Mouse (Mus musculus) spleen, adult 2 months (tissue): ENCODE measurements at regions not wholly inside any gene's neighbourhood (a gene's known extent, or its start where the extent isn't known, plus 50 kb on each side); places are given as distances from the start of the nearest gene placed in this dataset.
"Not testable (repeated sequence)": the region's sequence is repeated elsewhere in the genome, so short reads cannot be mapped to it uniquely, and the experiment has no call there.

ENCODE experiments used
- DNase-seq, 2 experiments: peaks; one replicate each; pipeline versions ENCODE4 v3.0.0 to v3.0.0-alpha.2; 2012 to 2021; ENCODE audit warnings: low spot score in 2 of 2, low read depth in 1 of 2
- H3K27ac ChIP-seq: fragments of 200-500 bp; 2 replicates; pipeline ENCODE4 v1.5.1; 2012; ENCODE audit warnings: low read length, inconsistent platforms; ENCODE audit not compliant: insufficient read depth
- H3K27me3 ChIP-seq: fragments of 200-500 bp; 2 replicates; pipeline ENCODE4 v1.6.1; 2012; ENCODE audit warnings: mild to moderate bottlenecking, moderate library complexity, low read length, inconsistent platforms; ENCODE audit not compliant: control insufficient read depth, insufficient read depth
- H3K36me3 ChIP-seq: fragments of 200-500 bp; 2 replicates; pipeline ENCODE4 v1.6.1; 2012; ENCODE audit warnings: mild to moderate bottlenecking, low read length, inconsistent platforms; ENCODE audit not compliant: control insufficient read depth, insufficient read depth
- H3K4me1 ChIP-seq: fragments of 200-500 bp; 2 replicates; pipeline ENCODE4 v1.6.1; 2011; ENCODE audit warnings: inconsistent platforms; ENCODE audit not compliant: control insufficient read depth, insufficient read depth, insufficient read length
- H3K4me3 ChIP-seq: fragments of 200-500 bp; 2 replicates; pipeline ENCODE4 v1.5.1; 2011; ENCODE audit warnings: mild to moderate bottlenecking, inconsistent platforms; ENCODE audit not compliant: insufficient read depth, insufficient read length; ENCODE audit errors: extremely low read depth
- CTCF ChIP-seq: fragments of 200-500 bp; IDR thresholded peaks from 2 replicates; pipeline ENCODE4 v1.5.1; 2011; ENCODE audit warnings: mild to moderate bottlenecking, inconsistent platforms; ENCODE audit not compliant: insufficient read depth, insufficient read length, insufficient replicate concordance; ENCODE audit errors: extremely low read depth
- POLR2A ChIP-seq: fragments of 200-500 bp; IDR thresholded peaks from 2 replicates; pipeline ENCODE4 v1.6.1; 2011; ENCODE audit warnings: low read depth, low read length, inconsistent platforms
- WGBS: fragments of 180-500 bp; shearing (Covaris S2); methylation state at CpG from one replicate; pipeline ENCODE4 v1.1.7; 2018; 5-methylcytosine and 5-hydroxymethylcytosine counted together

GRCm38 (mm10) chr1:136680173-136680572 is 55.5 kb downstream of the Zfp281 start:
- TF ChIP-seq POLR2A (no peak), CTCF (no peak)
- H3K4me1 ChIP-seq = peaks cover 10% of the 10 kb centered on the region
- WGBS = 96% methylated on average over 3 of the region's 3 CpGs
- H3K27ac ChIP-seq = no peak overlapping the region
- no peaks in the 10 kb centered on the region for H3K36me3 ChIP-seq
- H3K27me3 ChIP-seq = no peaks in the 10 kb centered on the region
- H3K4me3 ChIP-seq = no peak overlapping the region
- DNase-seq = no peak

- peaks cover 15% of the 10 kb centered on the region for H3K4me1 ChIP-seq
- not testable (repeated sequence) for H3K27me3 ChIP-seq, H3K27ac ChIP-seq, H3K4me3 ChIP-seq, DNase-seq, H3K36me3 ChIP-seq
- WGBS = 93% methylated on average over 10 of the region's 10 CpGs
Observed at GRCm38 (mm10) chr1:136682311-136682710, 57.6 kb downstream of the Zfp281 start.

- TF ChIP-seq POLR2A (no peak), CTCF (no peak)
- Histone ChIP-seq H3K36me3 (no peaks in the 10 kb centered on the region), H3K4me3 (no peak overlapping the region), H3K27ac (peak overlapping the region; percentile 62; the same call in 1 of the 2 replicates), H3K4me1 (peaks cover 15% of the 10 kb centered on the region), H3K27me3 (no peaks in the 10 kb centered on the region)
- WGBS = 47% methylated on average over 3 of the region's 3 CpGs
- DNase-seq = no peak
Observed at GRCm38 (mm10) chr1:136683061-136683531, 58.4 kb downstream of the Zfp281 start.

GRCm38 (mm10) chr1:136683561-136684131 is 58.9 kb downstream of the Zfp281 start:
- TF ChIP-seq CTCF = no peak
- TF ChIP-seq POLR2A = no peak
- WGBS = 25% methylated on average over 10 of the region's 10 CpGs
- DNase-seq = no peak
- Histone ChIP-seq H3K36me3 (no peaks in the 10 kb centered on the region), H3K27me3 (no peaks in the 10 kb centered on the region), H3K27ac (peak overlapping the region; percentile 62; the same call in 1 of the 2 replicates), H3K4me3 (peak overlapping the region; percentile 19), H3K4me1 (peaks cover 15% of the 10 kb centered on the region)

- Histone ChIP-seq H3K27me3 (no peaks in the 10 kb centered on the region), H3K36me3 (no peaks in the 10 kb centered on the region), H3K4me3 (no peak overlapping the region), H3K4me1 (peaks cover 15% of the 10 kb centered on the region), H3K27ac (no peak overlapping the region; the same call in 1 of the 2 replicates)
- DNase-seq = no peak
- TF ChIP-seq POLR2A = no peak
- no peak for TF ChIP-seq CTCF
- WGBS = 83% methylated on average over 5 of the region's 5 CpGs
Observed at GRCm38 (mm10) chr1:136684481-136684880, 59.8 kb downstream of the Zfp281 start.

GRCm38 (mm10) chr1:136685191-136686060 is 60.7 kb downstream of the Zfp281 start:
- H3K36me3 ChIP-seq = no peaks in the 10 kb centered on the region
- DNase-seq = peak; percentile 16 to 65
- H3K27me3 ChIP-seq = no peaks in the 10 kb centered on the region
- peak overlapping the region; percentile 46 for H3K4me3 ChIP-seq
- H3K27ac ChIP-seq = peak overlapping the region; percentile 71
- TF ChIP-seq CTCF (no peak), POLR2A (no peak)
- 5% methylated on average over 13 of the region's 13 CpGs for WGBS
- H3K4me1 ChIP-seq = peaks cover 15% of the 10 kb centered on the region

- Histone ChIP-seq H3K27ac (0 out of 2 replicates have a peak overlapping the region, but pooled peaks have one; percentile 39), H3K4me1 (peaks cover 15% of the 10 kb centered on the region), H3K27me3 (no peaks in the 10 kb centered on the region), H3K36me3 (no peaks in the 10 kb centered on the region), H3K4me3 (no peak overlapping the region)
- TF ChIP-seq POLR2A = no peak
- no peak for DNase-seq
Observed at GRCm38 (mm10) chr1:136686467-136686866, 61.8 kb downstream of the Zfp281 start.
